Mouse (Mus musculus) MEL (cell line): ENCODE data around the gene Ankrd66. TPM values are rescaled to one million over a fixed set of nuclear protein-coding genes. Genes with fewer than 3 reads are reported as not detected.

Source experiments
- DNase-seq: peaks from one replicate; pipeline ENCODE4 v3.0.0; 2011; ENCODE audit warnings: low read depth, low spot score
- H3K27ac ChIP-seq: 2 replicates; pipeline ENCODE4 v1.5.1; 2012; ENCODE audit warnings: low read depth, mild to moderate bottlenecking, control low read depth, low read length, moderate library complexity; ENCODE audit not compliant: control insufficient read depth
- H3K27me3 ChIP-seq, 2 experiments: fragments of 150-350 bp in 1 of 2; sonication (generic) in 1 of 2; 2 replicates each; pipeline ENCODE4 v1.6.1; 2012; ENCODE audit warnings: low read length in 2 of 2, mild to moderate bottlenecking in 2 of 2, improper control_type of control experiment in 1 of 2, moderate library complexity in 1 of 2; ENCODE audit not compliant: insufficient read depth in 2 of 2, control insufficient read depth in 1 of 2
- H3K36me3 ChIP-seq, 2 experiments: 2 replicates each; pipeline ENCODE4 v1.6.1; 2012 to 2014; ENCODE audit warnings: low read length in 2 of 2, improper control_type of control experiment in 1 of 2, inconsistent platforms in 1 of 2, mild to moderate bottlenecking in 1 of 2; ENCODE audit not compliant: insufficient read depth in 2 of 2, control insufficient read depth in 1 of 2
- H3K4me1 ChIP-seq, 2 experiments: fragments of 150-350 bp in 1 of 2; sonication (generic) in 1 of 2; 2 replicates each; pipeline ENCODE4 v1.6.1; 2012; ENCODE audit warnings: low read length in 2 of 2, improper control_type of control experiment in 1 of 2, mild to moderate bottlenecking in 1 of 2; ENCODE audit not compliant: insufficient read depth in 2 of 2, control insufficient read depth in 1 of 2
- H3K4me3 ChIP-seq, 2 experiments: fragments of 150-350 bp in 1 of 2; sonication (generic) in 1 of 2; 2 replicates each; pipeline ENCODE4 v1.5.1; 2012; ENCODE audit warnings: low read depth in 2 of 2, low read length in 2 of 2, mild to moderate bottlenecking in 2 of 2, moderate library complexity in 2 of 2, control low read depth in 1 of 2, improper control_type of control experiment in 1 of 2; ENCODE audit not compliant: control insufficient read depth in 1 of 2, insufficient read depth in 1 of 2
- H3K79me2 ChIP-seq: 2 replicates; pipeline ENCODE4 v1.6.1; 2012; ENCODE audit warnings: mild to moderate bottlenecking, low read length, moderate library complexity; ENCODE audit not compliant: control insufficient read depth, poor library complexity, insufficient read depth
- H3K9ac ChIP-seq: 2 replicates; pipeline ENCODE4 v1.6.1; 2012; ENCODE audit warnings: low read depth, mild to moderate bottlenecking, control low read depth, low read length, moderate library complexity; ENCODE audit not compliant: control insufficient read depth, poor library complexity, severe bottlenecking
- H3K9me3 ChIP-seq: fragments of 150-350 bp; sonication (generic); replicated peaks from 2 replicates; pipeline ENCODE4 v1.6.1; 2012; ENCODE audit warnings: mild to moderate bottlenecking, low read length, improper control_type of control experiment, moderate library complexity; ENCODE audit not compliant: insufficient read depth
- CTCF ChIP-seq, 3 experiments: IDR thresholded peaks in 2 of 3; conservative IDR thresholded peaks in 1 of 3; 2 replicates each; pipeline ENCODE4 v1.5.1; 2011 to 2012; ENCODE audit warnings: low read length in 3 of 3, low read depth in 2 of 3, mild to moderate bottlenecking in 2 of 3, improper control_type of control experiment in 1 of 3, inconsistent platforms in 1 of 3, mixed read lengths in 1 of 3, moderate library complexity in 1 of 3; ENCODE audit not compliant: control insufficient read depth in 1 of 3, insufficient read depth in 1 of 3, poor library complexity in 1 of 3, severe bottlenecking in 1 of 3
- E2F4 ChIP-seq: IDR thresholded peaks from 2 replicates; pipeline ENCODE4 v1.6.1; 2011; ENCODE audit warnings: low read depth, low read length, improper control_type of control experiment, borderline replicate concordance
- EP300 ChIP-seq, 2 experiments: IDR thresholded peaks; 2 replicates each; pipeline ENCODE4 v1.6.1; 2011; ENCODE audit warnings: improper control_type of control experiment in 2 of 2, low read length in 2 of 2, low read depth in 1 of 2, mild to moderate bottlenecking in 1 of 2
- ETS1 ChIP-seq: IDR thresholded peaks from 2 replicates; pipeline ENCODE4 v1.6.1; 2012; ENCODE audit warnings: low read depth, mild to moderate bottlenecking, inconsistent platforms, low read length, improper control_type of control experiment, moderate library complexity
- GABPA ChIP-seq: IDR thresholded peaks from 2 replicates; pipeline ENCODE4 v1.6.1; 2012; ENCODE audit warnings: low read depth, mild to moderate bottlenecking, inconsistent platforms, low read length, improper control_type of control experiment, moderate library complexity
- JUND ChIP-seq: IDR thresholded peaks from 2 replicates; pipeline ENCODE4 v1.6.1; 2011; ENCODE audit warnings: low read depth, mild to moderate bottlenecking, improper control_type of control experiment, low read length
- KAT2A ChIP-seq: conservative IDR thresholded peaks from 2 replicates; pipeline ENCODE4 v1.6.1; 2012; ENCODE audit warnings: low read depth, low read length, improper control_type of control experiment, inconsistent platforms
- MAX ChIP-seq: IDR thresholded peaks from 2 replicates; pipeline ENCODE4 v1.6.1; 2011; ENCODE audit warnings: low read length, improper control_type of control experiment
- POLR2A ChIP-seq, 2 experiments: IDR thresholded peaks; 2 replicates each; pipeline ENCODE4 v1.6.1; 2011 to 2012; ENCODE audit warnings: low read length in 2 of 2, mild to moderate bottlenecking in 2 of 2, control low read depth in 1 of 2, improper control_type of control experiment in 1 of 2, low read depth in 1 of 2, moderate library complexity in 1 of 2; ENCODE audit not compliant: control insufficient read depth in 1 of 2, insufficient read depth in 1 of 2, poor library complexity in 1 of 2
- RAD21 ChIP-seq: IDR thresholded peaks from 2 replicates; pipeline ENCODE4 v1.6.1; 2011; ENCODE audit warnings: mild to moderate bottlenecking, low read depth, low read length, improper control_type of control experiment
- SIN3A ChIP-seq: IDR thresholded peaks from 2 replicates; pipeline ENCODE4 v1.6.1; 2012; ENCODE audit warnings: low read length, improper control_type of control experiment, inconsistent platforms
- TBP ChIP-seq: IDR thresholded peaks from 2 replicates; pipeline ENCODE4 v1.8.0; 2011; ENCODE audit warnings: low read depth, low read length, improper control_type of control experiment
- UBTF ChIP-seq: IDR thresholded peaks from 2 replicates; pipeline ENCODE4 v1.6.1; 2012; ENCODE audit warnings: low read depth, mild to moderate bottlenecking, inconsistent platforms, low read length, improper control_type of control experiment, moderate library complexity, borderline replicate concordance; ENCODE audit not compliant: insufficient read depth
- USF1 ChIP-seq: IDR thresholded peaks from 2 replicates; pipeline ENCODE4 v1.6.1; 2014; ENCODE audit warnings: low read depth, mild to moderate bottlenecking, inconsistent platforms, low read length, improper control_type of control experiment, moderate library complexity
- USF2 ChIP-seq, 2 experiments: IDR thresholded peaks; 2 replicates each; pipeline ENCODE4 v1.6.1; 2011 to 2012; ENCODE audit warnings: improper control_type of control experiment in 2 of 2, low read length in 2 of 2, borderline replicate concordance in 1 of 2, inconsistent platforms in 1 of 2, low read depth in 1 of 2, mild to moderate bottlenecking in 1 of 2; ENCODE audit not compliant: insufficient read depth in 1 of 2
- ZC3H11A ChIP-seq: IDR thresholded peaks from 2 replicates; pipeline ENCODE4 v1.6.1; 2012; ENCODE audit warnings: low read depth, mild to moderate bottlenecking, inconsistent platforms, low read length, improper control_type of control experiment
- ZKSCAN1 ChIP-seq: IDR thresholded peaks from 2 replicates; pipeline ENCODE4 v1.6.1; 2012; ENCODE audit warnings: low read depth, mild to moderate bottlenecking, inconsistent platforms, low read length, improper control_type of control experiment, moderate library complexity
- ZMIZ1 ChIP-seq: IDR thresholded peaks from 2 replicates; pipeline ENCODE4 v1.6.1; 2012; ENCODE audit warnings: low read depth, mild to moderate bottlenecking, inconsistent platforms, low read length, improper control_type of control experiment, moderate library complexity
- ZNF384 ChIP-seq: IDR thresholded peaks from 2 replicates; pipeline ENCODE4 v1.6.1; 2012; ENCODE audit warnings: low read depth, mild to moderate bottlenecking, inconsistent platforms, low read length, improper control_type of control experiment
- polyA plus RNA-seq, 2 experiments: library from polyadenylated mRNA; stranded (reverse) in 1 of 2; unstranded in 1 of 2; fragments of >175 nt in 1 of 2; fragments of >200 nt in 1 of 2; gene quantifications; 2 replicates each; pipeline versions ENCODE4 v1.2.1 to v1.2.4; 2012; ENCODE audit warnings: low replicate concordance in 2 of 2, low read depth in 1 of 2; ENCODE audit not compliant: insufficient read length in 2 of 2, insufficient read depth in 1 of 2, missing spikeins in 1 of 2
- total RNA-seq: library from RNA; depleted of rRNA; stranded (reverse); fragments of 300-350 nt; gene quantifications from 2 replicates; pipeline ENCODE4 v1.2.3, GENCODE M21; 2012

Gene Ankrd66
- total and polyA plus RNA-seq, 3 experiments, result not detected

DNA sequence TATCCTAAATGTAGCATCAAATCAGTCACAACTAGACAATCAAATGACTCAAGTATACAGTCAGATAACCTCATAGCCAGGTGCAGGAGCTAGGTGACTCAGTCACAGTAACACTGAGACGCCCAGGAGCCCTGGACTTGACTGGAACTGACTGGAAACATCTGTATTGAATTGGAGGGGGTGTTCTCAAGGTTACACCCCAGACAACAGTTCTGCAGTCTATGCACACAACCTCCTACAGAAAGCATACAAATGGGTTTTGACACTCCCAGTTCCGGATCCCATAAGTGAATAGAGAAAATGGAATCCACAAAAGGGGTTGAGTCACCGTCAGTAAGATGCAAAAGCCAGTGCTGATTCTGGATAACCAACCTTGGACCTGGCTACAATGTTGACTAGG, 15.2 kb upstream of the Ankrd66 start:
- Histone ChIP-seq H3K27ac (no peak overlapping the region), H3K79me2 (no peaks in the 10 kb centered on the region), H3K36me3 (no peaks in the 10 kb centered on the region), H3K9me3 (no peaks in the 10 kb centered on the region), H3K27me3 (no peaks in the 10 kb centered on the region), H3K9ac (no peak overlapping the region)
- no peak for DNase-seq
- TF ChIP-seq E2F4, result no peak
- no peak for TF ChIP-seq GABPA
- no peak for TF ChIP-seq UBTF
- no peak for TF ChIP-seq USF2 (IDR thresholded peaks at IDR 0.05; ENCODE audit: borderline replicate concordance in 1 of 2, insufficient read depth in 1 of 2, low read depth in 1 of 2, low read length in 2 of 2)
- TF ChIP-seq SIN3A, result no peak
- TF ChIP-seq KAT2A, result no peak
- TF ChIP-seq TBP, result no peak
- TF ChIP-seq MAX, result no peak
- TF ChIP-seq ZNF384, result no peak
- no peak for TF ChIP-seq RAD21
- no peak for TF ChIP-seq USF1
- TF ChIP-seq ETS1, result no peak
- no peak for TF ChIP-seq CTCF (IDR thresholded peaks at IDR 0.05 in 2 of 3, conservative IDR thresholded peaks at IDR 0.05 in 1 of 3; ENCODE audit: control insufficient read depth in 1 of 3, insufficient read depth in 1 of 3, low read depth in 2 of 3, low read length in 3 of 3, poor library complexity in 1 of 3, severe bottlenecking in 1 of 3)
- TF ChIP-seq JUND, result no peak
- no peak for TF ChIP-seq POLR2A (IDR thresholded peaks at IDR 0.05; ENCODE audit: control insufficient read depth in 1 of 2, insufficient read depth in 1 of 2, low read depth in 1 of 2, low read length in 2 of 2, poor library complexity in 1 of 2)
- TF ChIP-seq EP300 (IDR thresholded peaks at IDR 0.05; ENCODE audit: low read depth in 1 of 2, low read length in 2 of 2), result no peak
- TF ChIP-seq ZC3H11A, result no peak
- TF ChIP-seq, all 39 proteins: peak for 0
- H3K4me3 ChIP-seq, result no peak overlapping the region
- no peaks in the 10 kb centered on the region for H3K4me1 ChIP-seq

- no peaks in the 10 kb centered on the region for H3K9me3 ChIP-seq
- H3K4me1 ChIP-seq, result no peaks in the 10 kb centered on the region
- H3K27me3 ChIP-seq, result no peaks in the 10 kb centered on the region
- TF ChIP-seq ZMIZ1 (no peak), CTCF (IDR thresholded peaks at IDR 0.05 in 2 of 3, conservative IDR thresholded peaks at IDR 0.05 in 1 of 3; ENCODE audit: control insufficient read depth in 1 of 3, insufficient read depth in 1 of 3, low read depth in 2 of 3, low read length in 3 of 3, poor library complexity in 1 of 3, severe bottlenecking in 1 of 3) (no peak), ZKSCAN1 (no peak), ZNF384 (no peak)
- no peaks in the 10 kb centered on the region for H3K36me3 ChIP-seq
- H3K4me3 ChIP-seq, result no peak overlapping the region
- H3K9ac ChIP-seq, result no peak overlapping the region
- no peaks in the 10 kb centered on the region for H3K79me2 ChIP-seq
- no peak for DNase-seq
- H3K27ac ChIP-seq, result no peak overlapping the region
Measured at GRCm38 (mm10) chr17:43557541-43558090, 14.2 kb upstream of the Ankrd66 start.
